Mouse (Mus musculus): ENCODE data around the gene Vav3. TPM values are rescaled to one million over a fixed set of nuclear protein-coding genes. Genes with fewer than 3 reads are reported as not detected.

The Vav3 gene
- total and polyA plus RNA-seq, 2 experiments from 2014 or later = 7.3 to 8.2 TPM

GRCm38 (mm10) chr3:109606121-109606520 is 265.7 kb downstream of the Vav3 start:
- no peaks in the 10 kb centered on the region for H3K36me3 ChIP-seq (ENCODE audit: insufficient read depth, low read length)
- H3K9ac ChIP-seq (replicated peaks; ENCODE audit: low read length) = no peak overlapping the region
- H3K27ac ChIP-seq = no peak overlapping the region
- no peak for TF ChIP-seq CTCF (IDR thresholded peaks at IDR 0.05; ENCODE audit: low read depth)
- ATAC-seq (no peak), DNase-seq (ENCODE audit: low spot score) (no peak)
- no peak overlapping the region for H3K4me2 ChIP-seq (ENCODE audit: low read depth, low read length)
- H3K4me3 ChIP-seq (ENCODE audit: low read length) = no peak overlapping the region
- no peaks in the 10 kb centered on the region for H3K27me3 ChIP-seq (ENCODE audit: insufficient read depth, low read length)
- WGBS = 79% methylated on average over 2 of the region's 2 CpGs
- H3K9me3 ChIP-seq (ENCODE audit: low read length) = no peaks in the 10 kb centered on the region
- no peaks in the 10 kb centered on the region for H3K4me1 ChIP-seq (ENCODE audit: insufficient read depth, low read length)

- H3K4me3 ChIP-seq (ENCODE audit: low read length) = no peak overlapping the region
- no peaks in the 10 kb centered on the region for H3K36me3 ChIP-seq (ENCODE audit: insufficient read depth, low read length)
- H3K9ac ChIP-seq (replicated peaks; ENCODE audit: low read length) = no peak overlapping the region
- 63% methylated on average over 3 of the region's 3 CpGs for WGBS
- ATAC-seq (no peak), DNase-seq (ENCODE audit: low spot score) (no peak)
- no peak overlapping the region for H3K4me2 ChIP-seq (ENCODE audit: low read depth, low read length)
- H3K27me3 ChIP-seq (ENCODE audit: insufficient read depth, low read length) = no peaks in the 10 kb centered on the region
- H3K4me1 ChIP-seq (ENCODE audit: insufficient read depth, low read length) = no peaks in the 10 kb centered on the region
- no peak for TF ChIP-seq CTCF (IDR thresholded peaks at IDR 0.05; ENCODE audit: low read depth)
- no peaks in the 10 kb centered on the region for H3K9me3 ChIP-seq (ENCODE audit: low read length)
- H3K27ac ChIP-seq = no peak overlapping the region
Observed at GRCm38 (mm10) chr3:109621721-109622120, 281.3 kb downstream of the Vav3 start.

GRCm38 (mm10) chr3:109622361-109622760 is 281.9 kb downstream of the Vav3 start:
- Histone ChIP-seq H3K27ac (no peak overlapping the region), H3K27me3 (ENCODE audit: insufficient read depth, low read length) (no peaks in the 10 kb centered on the region), H3K4me3 (ENCODE audit: low read length) (no peak overlapping the region), H3K36me3 (ENCODE audit: insufficient read depth, low read length) (no peaks in the 10 kb centered on the region), H3K4me2 (ENCODE audit: low read depth, low read length) (no peak overlapping the region), H3K9me3 (ENCODE audit: low read length) (no peaks in the 10 kb centered on the region), H3K9ac (replicated peaks; ENCODE audit: low read length) (no peak overlapping the region), H3K4me1 (ENCODE audit: insufficient read depth, low read length) (no peaks in the 10 kb centered on the region)
- ATAC-seq (0 out of 2 replicates have a peak, but pooled peaks have one; percentile 38), DNase-seq (ENCODE audit: low spot score) (peak; percentile 40)
- no peak for TF ChIP-seq CTCF (IDR thresholded peaks at IDR 0.05; ENCODE audit: low read depth)
- 38% methylated on average over 1 of the region's 1 CpGs for WGBS

GRCm38 (mm10) chr3:109622816-109623215 is 282.4 kb downstream of the Vav3 start:
- no peak for DNase-seq (ENCODE audit: low spot score)
- Histone ChIP-seq H3K4me3 (ENCODE audit: low read length) (no peak overlapping the region), H3K27ac (no peak overlapping the region), H3K9me3 (ENCODE audit: low read length) (no peaks in the 10 kb centered on the region), H3K4me1 (ENCODE audit: insufficient read depth, low read length) (no peaks in the 10 kb centered on the region), H3K9ac (replicated peaks; ENCODE audit: low read length) (no peak overlapping the region), H3K27me3 (ENCODE audit: insufficient read depth, low read length) (no peaks in the 10 kb centered on the region), H3K36me3 (ENCODE audit: insufficient read depth, low read length) (no peaks in the 10 kb centered on the region), H3K4me2 (ENCODE audit: low read depth, low read length) (no peak overlapping the region)
- WGBS = 35% methylated on average over 1 of the region's 1 CpGs
- no peak for TF ChIP-seq CTCF (IDR thresholded peaks at IDR 0.05; ENCODE audit: low read depth)
- ATAC-seq = 0 out of 2 replicates have a peak, but pooled peaks have one; percentile 29

GRCm38 (mm10) chr3:109623770-109624169 is 283.3 kb downstream of the Vav3 start:
- Histone ChIP-seq H3K27ac (no peak overlapping the region), H3K4me1 (ENCODE audit: insufficient read depth, low read length) (no peaks in the 10 kb centered on the region), H3K4me2 (ENCODE audit: low read depth, low read length) (no peak overlapping the region), H3K9me3 (ENCODE audit: low read length) (no peaks in the 10 kb centered on the region), H3K4me3 (ENCODE audit: low read length) (no peak overlapping the region), H3K27me3 (ENCODE audit: insufficient read depth, low read length) (no peaks in the 10 kb centered on the region), H3K36me3 (ENCODE audit: insufficient read depth, low read length) (no peaks in the 10 kb centered on the region), H3K9ac (replicated peaks; ENCODE audit: low read length) (no peak overlapping the region)
- DNase-seq (ENCODE audit: low spot score) (no peak), ATAC-seq (no peak)
- no peak for TF ChIP-seq CTCF (IDR thresholded peaks at IDR 0.05; ENCODE audit: low read depth)
- WGBS = 71% methylated on average over 2 of the region's 2 CpGs

GRCm38 (mm10) chr3:109636045-109636444 is 295.6 kb downstream of the Vav3 start:
- DNase-seq (ENCODE audit: low spot score) = no peak

GRCm38 (mm10) chr3:109639386-109639785 is 298.9 kb downstream of the Vav3 start:
- Histone ChIP-seq H3K4me1 (ENCODE audit: insufficient read depth, low read length) (no peaks in the 10 kb centered on the region), H3K9ac (replicated peaks; ENCODE audit: low read length) (no peak overlapping the region), H3K9me3 (ENCODE audit: low read length) (no peaks in the 10 kb centered on the region), H3K27ac (no peak overlapping the region), H3K36me3 (ENCODE audit: insufficient read depth, low read length) (no peaks in the 10 kb centered on the region), H3K4me3 (ENCODE audit: low read length) (no peak overlapping the region), H3K4me2 (ENCODE audit: low read depth, low read length) (no peak overlapping the region), H3K27me3 (ENCODE audit: insufficient read depth, low read length) (no peaks in the 10 kb centered on the region)
- peak; percentile 78 for DNase-seq (ENCODE audit: low spot score)
- no peak for ATAC-seq
- no peak for TF ChIP-seq CTCF (IDR thresholded peaks at IDR 0.05; ENCODE audit: low read depth)
- 23% methylated on average over 1 of the region's 1 CpGs for WGBS

More at GRCm38 (mm10) chr3:109636045-109636444, 295.6 kb downstream of the Vav3 start:
- TF ChIP-seq CTCF (IDR thresholded peaks at IDR 0.05; ENCODE audit: low read depth) = no peak
- H3K27ac ChIP-seq = no peak overlapping the region
- H3K4me1 ChIP-seq (ENCODE audit: insufficient read depth, low read length) = no peaks in the 10 kb centered on the region
- WGBS = 53% methylated on average over 4 of the region's 4 CpGs
- no peak overlapping the region for H3K4me3 ChIP-seq (ENCODE audit: low read length)
- H3K9ac ChIP-seq (replicated peaks; ENCODE audit: low read length) = no peak overlapping the region
- no peak for ATAC-seq
- no peaks in the 10 kb centered on the region for H3K27me3 ChIP-seq (ENCODE audit: insufficient read depth, low read length)
- H3K36me3 ChIP-seq (ENCODE audit: insufficient read depth, low read length) = no peaks in the 10 kb centered on the region
- no peaks in the 10 kb centered on the region for H3K9me3 ChIP-seq (ENCODE audit: low read length)
- no peak overlapping the region for H3K4me2 ChIP-seq (ENCODE audit: low read depth, low read length)
